Mouse (Mus musculus) C2C12 (cell line): ENCODE data around the gene Nsun2. TPM values are rescaled to one million over a fixed set of nuclear protein-coding genes. Genes with fewer than 3 reads are reported as not detected.
"Not testable (repeated sequence)": the region's sequence is repeated elsewhere in the genome, so short reads cannot be mapped to it uniquely, and the experiment has no call there.

Experiments
- H3K27me3 ChIP-seq: one replicate; pipeline ENCODE4 v1.6.1; 2011; ENCODE audit not compliant: control insufficient read depth, insufficient read depth, insufficient read length
- H3K36me3 ChIP-seq: one replicate; pipeline ENCODE4 v1.6.1; 2011; ENCODE audit not compliant: control insufficient read depth, insufficient read depth
- H3K4me3 ChIP-seq: one replicate; pipeline ENCODE4 v1.5.1; 2011; ENCODE audit warnings: mild to moderate bottlenecking, control low read depth; ENCODE audit not compliant: poor library complexity, insufficient read depth, severe bottlenecking
- H3K79me2 ChIP-seq: one replicate; pipeline ENCODE4 v1.6.1; 2011; ENCODE audit not compliant: control insufficient read depth, insufficient read depth
- H3K79me3 ChIP-seq: one replicate; pipeline ENCODE4 v1.6.1; 2011; ENCODE audit warnings: low read depth, control low read depth
- H3ac ChIP-seq: one replicate; pipeline ENCODE3; 2011; ENCODE audit warnings: low read depth; ENCODE audit not compliant: control insufficient read depth, insufficient read length
- CEBPB ChIP-seq: IDR thresholded peaks from one replicate; pipeline ENCODE4 v1.6.1; 2011; ENCODE audit warnings: low read depth, mild to moderate bottlenecking, control low read depth, moderate library complexity
- CTCF ChIP-seq: IDR thresholded peaks from one replicate; pipeline ENCODE4 v1.5.1; 2011; ENCODE audit not compliant: control insufficient read depth, insufficient read depth, insufficient read length
- FOSL1 ChIP-seq: IDR thresholded peaks from one replicate; pipeline ENCODE4 v1.8.0; 2011; ENCODE audit warnings: mild to moderate bottlenecking, low read length; ENCODE audit not compliant: poor library complexity, insufficient read depth, severe bottlenecking
- MAX ChIP-seq: IDR thresholded peaks from one replicate; pipeline ENCODE4 v1.6.1; 2011; ENCODE audit warnings: mild to moderate bottlenecking, control low read depth
- MYOD1 ChIP-seq: IDR thresholded peaks from one replicate; pipeline ENCODE4 v1.6.1; 2011; ENCODE audit warnings: low read depth; ENCODE audit not compliant: control insufficient read depth, insufficient read length
- MYOG ChIP-seq: IDR thresholded peaks from one replicate; pipeline ENCODE4 v1.6.1; 2011; ENCODE audit not compliant: control insufficient read depth, insufficient read length; ENCODE audit errors: extremely low read depth
- USF1 ChIP-seq: IDR thresholded peaks from one replicate; pipeline ENCODE4 v1.6.1; 2011; ENCODE audit warnings: low read depth, mild to moderate bottlenecking, control low read depth, moderate library complexity
- polyA plus RNA-seq: library from polyadenylated mRNA; unstranded; fragments of >200 nt; fragmentation: generic; extraction: Trizol; gene quantifications from one replicate; pipeline ENCODE4 v1.2.1, GENCODE M21; 2012; ENCODE audit warnings: missing spikeins

The Nsun2 gene
- polyA plus RNA-seq, 1 experiment, result 93.7 TPM

DNA sequence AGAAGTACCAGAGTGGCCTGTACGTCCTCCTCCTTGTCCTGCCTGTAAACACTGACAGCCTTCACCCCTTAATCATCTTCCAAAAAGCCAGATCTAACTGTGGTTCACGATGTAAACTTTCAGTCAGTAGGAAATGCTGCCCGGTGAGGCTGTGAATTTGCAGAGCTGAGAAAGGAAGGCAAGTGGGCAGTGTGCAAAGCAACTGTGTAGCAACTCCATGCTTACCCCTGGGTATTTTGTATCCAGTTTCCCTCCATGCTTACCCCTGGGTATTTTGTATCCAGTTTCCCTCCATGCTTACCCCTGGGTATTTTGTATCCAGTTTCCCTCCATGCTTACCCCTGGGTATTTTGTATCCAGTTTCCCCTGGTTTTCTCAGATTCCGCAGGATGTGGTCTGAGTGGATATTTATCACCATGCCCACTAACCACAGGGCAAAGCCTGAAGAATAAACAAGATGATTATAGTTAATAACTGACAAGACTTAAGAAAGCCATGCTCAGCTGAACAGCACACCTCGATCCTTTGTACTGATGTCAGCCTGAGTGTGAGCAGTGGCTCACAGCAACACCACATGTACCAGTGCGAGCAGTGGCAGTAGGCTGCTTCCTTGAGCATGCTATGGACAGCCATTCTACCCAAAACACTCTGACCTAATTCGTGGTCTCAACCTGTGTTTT, 61.2 kb downstream of the Nsun2 start:
- no peaks in the 10 kb centered on the region for H3K79me2 ChIP-seq
- TF ChIP-seq FOSL1 (no peak), MYOD1 (no peak), MAX (no peak), USF1 (no peak)
- no peak overlapping the region for H3K4me3 ChIP-seq
- no peak overlapping the region for H3ac ChIP-seq
- no peaks in the 10 kb centered on the region for H3K27me3 ChIP-seq
- no peaks in the 10 kb centered on the region for H3K79me3 ChIP-seq
- no peaks in the 10 kb centered on the region for H3K36me3 ChIP-seq

GRCm38 (mm10) chr13:69595911-69596310, 62.4 kb downstream of the Nsun2 start:
- no peaks in the 10 kb centered on the region for H3K27me3 ChIP-seq
- no peaks in the 10 kb centered on the region for H3K36me3 ChIP-seq
- H3K79me3 ChIP-seq, result no peaks in the 10 kb centered on the region
- H3ac ChIP-seq, result no peak overlapping the region
- no peaks in the 10 kb centered on the region for H3K79me2 ChIP-seq
- no peak overlapping the region for H3K4me3 ChIP-seq
- no peak for TF ChIP-seq MYOG
- no peak for TF ChIP-seq MYOD1
- no peak for TF ChIP-seq USF1
- no peak for TF ChIP-seq CEBPB
- TF ChIP-seq FOSL1, result no peak
- no peak for TF ChIP-seq MAX
- no peak for TF ChIP-seq CTCF

DNA sequence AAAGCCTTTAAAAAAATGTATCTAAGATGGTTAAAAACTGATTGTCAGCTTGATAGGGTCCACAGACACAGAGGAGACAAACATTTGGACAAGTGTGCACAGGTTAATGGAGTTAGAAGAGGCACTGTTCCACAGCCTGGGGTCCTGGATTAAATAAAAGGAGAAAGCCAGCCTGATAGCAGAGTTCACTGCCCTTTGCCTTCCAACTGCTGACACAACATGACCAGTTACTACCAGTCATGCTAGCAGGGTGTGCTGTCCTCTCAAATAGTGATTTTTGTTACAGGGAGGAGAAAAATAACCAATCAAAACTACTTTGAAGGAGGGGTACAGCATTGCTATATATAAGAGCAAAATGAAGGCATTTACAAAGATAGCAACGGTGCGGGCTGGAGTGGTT, 63.0 kb downstream of the Nsun2 start:
- no peak overlapping the region for H3K4me3 ChIP-seq
- H3K79me2 ChIP-seq, result no peaks in the 10 kb centered on the region
- no peaks in the 10 kb centered on the region for H3K27me3 ChIP-seq
- TF ChIP-seq CEBPB, result no peak
- no peak for TF ChIP-seq MYOG
- no peak for TF ChIP-seq USF1
- no peak for TF ChIP-seq CTCF
- no peak for TF ChIP-seq MYOD1
- TF ChIP-seq FOSL1, result no peak
- no peaks in the 10 kb centered on the region for H3K36me3 ChIP-seq
- H3ac ChIP-seq, result no peak overlapping the region
- no peaks in the 10 kb centered on the region for H3K79me3 ChIP-seq

- no peak for TF ChIP-seq CEBPB
- no peak for TF ChIP-seq USF1
- no peak for TF ChIP-seq FOSL1
- no peak for TF ChIP-seq MAX
- H3K4me3 ChIP-seq, result no peak overlapping the region
- H3K27me3 ChIP-seq, result no peaks in the 10 kb centered on the region
- no peak overlapping the region for H3ac ChIP-seq
- H3K79me2 ChIP-seq, result no peaks in the 10 kb centered on the region
- no peaks in the 10 kb centered on the region for H3K36me3 ChIP-seq
- no peaks in the 10 kb centered on the region for H3K79me3 ChIP-seq
Measured at GRCm38 (mm10) chr13:69598867-69599266, 65.3 kb downstream of the Nsun2 start.

DNA sequence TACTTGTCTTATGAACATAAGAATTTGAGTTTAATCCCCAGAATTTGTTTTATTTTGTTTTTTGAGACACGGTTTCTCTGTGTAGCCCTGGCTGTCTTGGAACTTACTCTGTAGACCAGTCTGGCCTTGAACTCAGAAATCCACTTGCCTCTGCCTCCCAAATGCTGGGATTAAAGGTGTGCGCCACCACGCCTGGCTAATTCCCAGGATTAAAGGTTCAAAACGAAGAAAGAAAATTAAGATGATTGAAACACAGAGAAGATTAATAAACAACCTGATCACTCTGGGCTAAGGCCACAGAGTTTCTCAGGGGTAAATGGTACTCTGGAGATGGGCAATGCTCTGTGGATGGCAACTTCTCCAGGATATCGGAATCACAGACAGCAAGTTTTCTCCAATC, 67.3 kb downstream of the Nsun2 start:
- not testable (repeated sequence) for H3K27me3 ChIP-seq, H3K4me3 ChIP-seq, H3K36me3 ChIP-seq, H3K79me3 ChIP-seq, H3ac ChIP-seq, H3K79me2 ChIP-seq

- H3K27me3 ChIP-seq, result no peaks in the 10 kb centered on the region
- TF ChIP-seq MYOD1, result no peak
- no peak for TF ChIP-seq MAX
- no peak for TF ChIP-seq CTCF
- no peak for TF ChIP-seq FOSL1
- TF ChIP-seq USF1, result no peak
- TF ChIP-seq MYOG, result no peak
- TF ChIP-seq CEBPB, result no peak
- H3K4me3 ChIP-seq, result no peak overlapping the region
- no peak overlapping the region for H3ac ChIP-seq
- H3K79me3 ChIP-seq, result no peaks in the 10 kb centered on the region
- no peaks in the 10 kb centered on the region for H3K36me3 ChIP-seq
- H3K79me2 ChIP-seq, result no peaks in the 10 kb centered on the region
Measured at GRCm38 (mm10) chr13:69601321-69601720, 67.8 kb downstream of the Nsun2 start.
